Mouse (Mus musculus) urinary bladder, postnatal 14 days (tissue): ENCODE measurements around the gene Lsr.

Experiments used
- DNase-seq: peaks from one replicate; pipeline ENCODE4 v3.0.0; 2021; ENCODE audit warnings: low spot score

Lsr gene

DNA sequence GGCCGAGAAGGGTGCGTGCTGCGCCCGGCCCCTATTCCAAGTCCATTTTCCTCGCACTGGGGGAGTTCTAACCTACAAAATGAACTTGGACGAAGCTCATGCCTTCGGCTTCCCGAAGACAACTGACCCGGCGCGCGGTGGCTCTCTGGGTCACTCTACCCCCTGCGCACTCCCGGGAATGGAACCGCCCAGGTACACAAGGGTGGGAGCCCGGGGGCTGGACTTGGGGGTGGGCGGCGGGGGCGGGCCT lies at the start of gene Lsr:
Gene Lsr, minus strand, starts transcription at position 214 of the 250 bp plus-strand sequence.
- no peak for DNase-seq

DNA sequence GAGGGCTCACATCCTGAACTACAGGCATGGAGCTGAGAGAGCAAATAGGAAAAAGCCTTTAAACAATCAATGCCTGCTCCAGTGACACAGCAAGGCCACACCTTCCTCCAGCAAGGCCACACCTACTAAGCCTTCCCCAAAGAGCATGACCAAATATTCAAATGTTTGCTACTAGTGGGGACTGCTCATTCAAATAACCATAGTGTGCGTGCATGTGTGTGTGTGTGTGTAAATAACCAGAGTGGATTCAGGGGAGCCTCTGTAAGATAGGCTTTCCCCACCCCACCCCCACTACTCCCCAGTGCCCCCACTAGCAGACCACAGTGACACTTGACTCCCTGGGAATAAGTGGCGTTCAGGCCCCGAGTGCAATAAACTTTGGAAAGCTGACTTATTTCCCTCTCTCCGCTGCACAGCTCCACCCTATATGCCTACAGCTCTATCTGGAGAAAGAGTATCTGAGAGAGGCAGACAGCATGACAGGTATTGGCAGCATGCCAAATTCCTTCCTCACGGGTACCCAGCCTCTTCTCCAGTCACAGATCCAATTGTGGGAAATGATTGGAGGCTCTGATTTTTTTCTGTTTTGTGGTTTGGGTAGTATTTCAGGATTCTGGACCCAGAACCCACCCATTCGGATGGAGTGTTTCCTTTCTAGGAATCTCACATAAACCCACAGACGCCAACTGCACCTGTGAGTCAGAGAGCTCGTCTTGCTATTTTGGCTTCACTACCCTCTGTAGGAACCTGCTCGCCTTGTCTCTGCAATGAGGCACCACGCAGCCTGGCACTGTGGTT lies 44.0 kb upstream of the Lsr start:
- DNase-seq, result peak; percentile 53

GRCm38 (mm10) chr7:31012971-31013370 lies 39.7 kb upstream of the Lsr start:
- DNase-seq, result no peak

GRCm38 (mm10) chr7:31008889-31009288 lies 35.6 kb upstream of the Lsr start:
- peak; percentile 28 for DNase-seq

GRCm38 (mm10) chr7:31008175-31008574 lies 34.9 kb upstream of the Lsr start:
- DNase-seq, result no peak

GRCm38 (mm10) chr7:31007775-31008174 lies 34.5 kb upstream of the Lsr start:
- no peak for DNase-seq

- DNase-seq, result no peak
These were observed 29.4 kb upstream of the Lsr start for GRCm38 (mm10) chr7:31002650-31003049.

DNA sequence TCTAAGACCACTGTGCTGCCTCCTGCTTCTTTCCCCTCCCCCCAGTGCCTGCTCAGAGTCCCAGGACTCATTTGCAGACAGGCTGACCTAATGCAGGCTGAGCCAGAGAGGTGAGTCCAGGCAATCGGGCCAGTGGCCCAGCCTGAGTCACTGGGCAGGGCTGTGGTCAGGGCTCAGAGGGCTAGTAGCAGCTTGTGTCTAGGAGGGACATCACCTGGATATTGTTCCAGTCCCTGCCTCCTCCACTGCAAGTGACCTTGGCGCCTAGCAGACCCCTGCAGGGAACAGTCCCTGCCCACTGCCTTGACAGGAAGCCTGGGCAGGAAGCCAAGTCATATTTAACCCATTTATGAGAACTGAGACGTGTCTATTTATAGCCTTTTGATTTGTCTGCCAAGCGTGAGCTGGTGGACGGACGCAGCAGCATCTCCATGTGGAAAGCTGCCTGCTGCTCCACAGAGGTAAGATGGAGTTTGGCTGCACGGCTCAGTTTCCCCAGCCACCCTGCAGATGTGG lies 27.3 kb upstream of the Lsr start:
- peak; percentile 57 for DNase-seq

GRCm38 (mm10) chr7:30996491-30996890 lies 23.2 kb upstream of the Lsr start:
- no peak for DNase-seq

DNA sequence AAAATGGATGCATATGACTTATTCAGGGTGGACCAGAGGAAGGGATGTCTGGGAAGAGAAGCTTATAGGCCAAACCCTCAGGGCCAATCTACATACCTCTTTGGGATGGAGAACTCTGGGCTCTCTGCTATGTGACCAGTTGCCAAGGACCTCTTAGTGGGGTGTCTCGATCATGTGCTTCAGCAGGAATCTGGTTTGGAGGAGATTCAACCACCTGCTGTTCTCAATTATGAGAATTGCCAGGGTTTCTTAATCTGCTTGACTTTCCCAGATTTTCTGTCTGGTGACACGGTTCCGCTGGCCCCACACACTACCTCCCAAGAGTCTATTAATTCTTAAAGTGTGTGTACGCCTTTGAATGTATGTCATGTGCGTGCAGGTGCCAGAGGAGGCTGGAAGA lies 20.7 kb upstream of the Lsr start:
- no peak for DNase-seq

DNA sequence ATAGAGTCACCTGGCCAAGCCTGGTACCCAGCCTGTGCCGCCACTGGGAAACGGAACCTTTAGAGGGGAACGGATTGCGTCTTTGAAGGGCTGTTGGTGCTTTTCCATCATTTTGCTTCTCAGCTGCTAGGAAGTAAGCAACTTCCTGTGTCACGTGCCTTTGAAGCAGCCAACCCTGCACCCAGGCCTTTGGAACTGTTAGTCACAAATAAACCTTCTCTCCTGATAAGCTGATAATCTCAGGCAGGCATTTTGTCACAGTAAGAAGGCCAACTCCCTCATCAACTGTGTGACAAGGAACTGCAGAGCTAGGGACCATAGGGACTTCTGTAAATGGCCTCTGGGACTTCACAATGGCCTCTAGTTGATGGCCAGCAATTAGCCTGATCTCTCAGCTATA lies 18.9 kb upstream of the Lsr start:
- no peak for DNase-seq

DNA sequence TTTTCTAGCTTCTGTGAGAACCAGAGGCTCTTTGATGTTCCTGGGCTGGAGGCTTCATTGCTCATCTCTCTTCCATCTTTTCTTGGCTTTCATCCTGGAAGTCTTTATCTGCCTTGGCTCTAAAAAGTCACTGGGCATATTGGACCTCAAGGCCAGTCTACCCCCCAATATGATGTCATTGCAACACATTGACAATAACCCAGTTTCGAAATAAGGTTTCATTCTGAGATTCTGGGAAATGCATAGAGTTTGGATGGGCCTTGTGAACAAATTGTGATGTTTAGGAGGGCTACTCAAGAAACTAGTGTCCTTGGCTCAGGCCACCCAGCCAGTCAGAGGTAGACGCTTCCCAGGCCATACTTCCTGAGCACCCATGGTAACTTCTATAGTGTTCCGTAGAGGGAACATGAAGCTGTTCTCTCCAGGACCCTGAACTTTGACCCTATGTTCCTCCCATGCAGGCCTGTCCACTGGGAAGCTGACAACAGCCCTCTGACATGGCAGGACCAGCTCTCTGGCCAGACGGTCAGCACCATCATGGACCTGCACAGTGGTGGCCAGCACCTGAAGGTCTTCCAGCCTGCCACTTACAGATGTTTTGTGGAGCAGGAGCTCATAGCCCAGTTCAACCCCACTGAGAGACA lies 15.4 kb upstream of the Lsr start:
- no peak for DNase-seq

DNA sequence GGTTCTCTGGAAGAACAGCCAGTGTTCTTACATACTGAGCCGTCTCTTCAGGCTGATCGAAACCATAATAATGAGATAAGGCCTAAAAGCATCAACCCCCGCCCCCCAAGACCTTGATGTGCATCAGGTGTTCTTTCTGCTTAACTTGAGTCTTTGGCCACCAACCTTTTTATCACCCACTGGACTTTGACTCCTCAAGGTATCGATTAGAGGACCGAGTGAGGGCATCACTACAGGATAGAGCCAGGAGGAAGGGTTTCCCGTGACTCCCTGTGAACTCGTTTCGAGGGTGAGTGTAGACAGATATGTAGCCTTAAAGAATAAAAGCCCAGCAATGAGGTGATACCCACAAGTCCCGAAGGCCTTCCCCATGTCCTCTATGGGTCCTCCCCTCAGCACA lies 12.1 kb upstream of the Lsr start:
- no peak for DNase-seq

- no peak for DNase-seq
These were observed 8.4 kb upstream of the Lsr start for GRCm38 (mm10) chr7:30981703-30982102.

DNA sequence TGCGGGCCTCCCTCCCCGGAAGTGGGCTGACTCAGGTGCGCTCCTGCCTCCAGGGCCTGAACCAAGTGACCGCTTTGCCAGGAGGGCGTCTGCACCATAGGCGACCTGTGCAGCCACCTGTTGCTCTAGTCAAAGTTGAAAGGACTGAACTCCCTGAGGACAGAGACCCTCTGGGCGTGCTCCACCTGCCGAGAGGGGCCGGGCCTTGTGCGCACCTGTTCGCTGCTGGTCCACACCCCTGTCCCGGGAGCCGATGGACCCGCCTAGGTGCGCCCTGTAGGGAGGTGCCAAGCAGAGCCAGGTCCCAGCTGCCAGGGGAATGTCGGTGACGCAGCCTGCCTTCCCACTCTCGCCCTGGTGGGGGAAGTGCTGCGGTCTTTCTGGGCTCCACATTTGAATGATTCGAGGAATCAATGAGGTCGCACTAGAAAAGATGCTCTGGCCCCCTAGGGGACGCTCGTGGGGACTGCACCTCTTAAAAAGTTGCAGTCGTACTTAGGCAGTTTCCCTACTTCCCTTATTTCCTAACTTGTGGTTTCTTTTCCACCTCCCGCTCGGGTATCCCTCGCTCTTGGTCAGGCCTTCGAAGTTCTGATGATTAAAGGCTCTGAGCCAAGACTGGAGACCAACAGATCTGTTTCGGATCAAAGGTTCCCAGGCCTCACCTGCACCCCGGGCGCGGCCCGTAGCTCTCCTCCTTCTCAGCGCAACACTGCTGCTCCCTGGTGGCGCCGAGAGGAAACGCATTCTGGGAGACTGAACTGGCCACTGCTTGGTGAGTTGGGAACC lies 431 bp upstream of the Lsr start, which contains the start of gene Fam187b:
Gene Fam187b, plus strand, starts transcription at position 290 of the 789 bp plus-strand sequence.
- peak; percentile 91 for DNase-seq

DNA sequence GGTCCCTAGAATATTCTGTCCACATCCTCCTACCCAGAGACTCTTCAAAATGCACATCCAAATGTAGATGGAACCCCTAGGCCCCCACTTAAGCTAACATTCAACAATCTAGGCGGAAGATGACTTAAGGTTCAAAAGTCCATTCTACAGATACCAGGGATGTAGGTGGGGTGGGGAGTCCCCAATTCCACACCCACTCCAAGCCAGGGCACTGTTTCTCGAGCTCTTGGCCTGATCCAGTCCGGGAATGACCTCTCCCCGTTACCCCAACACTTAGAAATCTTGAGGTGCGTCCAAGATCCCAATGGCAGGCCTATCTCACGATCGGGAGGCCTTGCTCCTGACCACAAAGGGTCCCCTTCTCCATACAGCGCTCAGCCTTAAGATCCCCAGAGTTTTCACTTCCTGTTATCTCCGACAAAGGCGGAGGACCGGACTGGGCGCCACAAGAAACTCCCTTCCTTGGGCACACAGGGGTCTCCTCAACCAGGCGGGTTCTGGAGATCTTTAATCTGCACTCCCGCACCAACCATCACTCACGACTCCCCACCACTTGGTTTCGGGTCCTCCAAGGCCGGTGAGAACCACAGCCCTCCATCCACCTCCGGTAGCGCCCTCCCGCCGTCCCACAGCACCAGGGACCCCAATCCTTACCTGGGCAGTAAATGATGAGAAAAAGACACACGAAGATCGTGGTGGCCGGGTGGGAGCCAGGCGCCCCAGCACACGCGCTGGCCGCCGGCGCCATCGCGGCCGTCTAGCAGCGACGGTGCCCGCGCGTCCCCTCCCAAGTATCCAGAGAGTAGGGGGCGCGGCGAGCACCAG lies 626 bp downstream of the Lsr start:
- no peak for DNase-seq

DNA sequence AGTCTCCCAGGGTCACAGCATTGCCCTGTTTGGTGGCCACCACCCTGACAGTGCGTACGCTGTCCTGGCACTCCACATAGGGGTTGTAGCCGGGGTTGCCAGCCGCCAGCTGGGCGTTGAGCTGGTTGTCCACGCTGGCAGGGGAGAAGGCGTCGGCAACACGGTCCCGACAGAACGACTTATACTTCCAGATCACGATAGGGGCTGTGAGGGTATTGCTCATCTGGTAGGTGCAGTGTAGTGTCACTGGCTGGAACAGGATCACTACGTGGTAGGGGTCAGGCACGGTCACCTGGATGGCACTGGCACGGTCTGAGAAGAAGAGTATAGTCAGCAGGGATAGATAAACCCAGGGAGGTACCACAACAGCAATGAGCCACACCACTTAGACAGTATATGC lies 1.4 kb downstream of the Lsr start:
- DNase-seq, result no peak

- DNase-seq, result no peak
These were observed 4.1 kb downstream of the Lsr start for GRCm38 (mm10) chr7:30969174-30969573.

- DNase-seq, result no peak
These were observed 4.7 kb downstream of the Lsr start for GRCm38 (mm10) chr7:30968611-30969010.

DNA sequence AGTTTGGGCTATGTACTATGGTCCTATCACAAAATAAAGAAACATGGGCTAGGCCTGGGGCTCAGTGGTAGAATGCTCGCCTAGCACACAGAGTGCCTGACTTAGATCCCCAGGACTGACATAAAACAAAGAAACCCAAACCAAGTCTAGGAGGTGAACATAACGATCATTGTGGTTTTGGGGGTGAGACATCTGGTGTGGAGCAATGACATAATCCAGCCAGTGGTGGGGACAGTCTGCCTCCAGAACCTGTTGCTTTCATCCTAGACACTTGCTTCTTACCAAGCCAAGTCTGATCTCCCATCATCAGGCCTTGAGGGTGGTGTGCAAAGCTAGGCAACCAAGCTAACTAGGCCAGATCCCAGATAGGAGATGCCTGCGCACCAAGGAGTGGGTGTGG lies 6.6 kb downstream of the Lsr start:
- no peak for DNase-seq

- DNase-seq, result no peak
These were observed 7.6 kb downstream of the Lsr start for GRCm38 (mm10) chr7:30965677-30966076.

- no peak for DNase-seq
These were observed 8.9 kb downstream of the Lsr start for GRCm38 (mm10) chr7:30964366-30964765.
